Mouse (Mus musculus) heart, adult 2 months (tissue): ENCODE results near the gene Rpl26.

ENCODE experiments used
- CTCF ChIP-seq: fragments of 200-600 bp; IDR thresholded peaks from 2 replicates; pipeline ENCODE4 v1.8.1; 2022; ENCODE audit warnings: antibody characterized with exemption, mild to moderate bottlenecking, moderate library complexity
- EP300 ChIP-seq: fragments of 200-500 bp; IDR thresholded peaks from 2 replicates; pipeline ENCODE4 v1.6.1; 2011; ENCODE audit warnings: low read depth, low read length, control low read depth; ENCODE audit not compliant: insufficient read depth

DNA sequence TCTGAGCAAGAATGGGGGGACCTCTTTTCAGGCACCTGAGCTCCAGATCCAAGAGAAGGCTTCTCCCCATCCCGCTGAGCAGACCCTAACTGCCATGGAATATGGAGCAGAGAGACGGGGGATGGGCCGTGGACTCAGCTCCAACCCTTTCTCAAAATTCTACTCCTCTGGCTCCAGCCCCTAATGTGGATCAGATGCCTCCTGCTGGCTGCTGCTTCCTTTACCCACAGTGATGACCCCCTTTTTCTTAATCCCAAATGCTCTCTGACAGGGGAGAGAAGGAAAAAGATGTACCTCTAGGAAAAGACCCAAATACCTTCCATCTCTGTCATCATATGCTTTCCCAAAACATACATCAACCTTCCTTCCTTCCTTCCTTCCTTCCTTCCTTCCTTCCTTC lies 25.6 kb downstream of the Rpl26 start, which contains the start of gene Odf4:
- TF ChIP-seq CTCF (no peak), EP300 (no peak)
